Mouse (Mus musculus) lung, embryonic 14.5 days (tissue): ENCODE data around the gene Ryr2. TPM values are rescaled to one million over a fixed set of nuclear protein-coding genes. Genes with fewer than 3 reads are reported as not detected.

ENCODE experiments used
- ATAC-seq: fragments of 200-750 bp; cut with Nextera tagmentation; 2 replicates; pipeline ENCODE4 v1.8.0; 2017; ENCODE audit warnings: mild to moderate bottlenecking, moderate TSS enrichment, moderate library complexity; ENCODE audit not compliant: insufficient read depth
- DNase-seq: peaks from one replicate; pipeline ENCODE4 v3.0.0-alpha.2; 2015
- H3K27ac ChIP-seq: fragments of 300-500 bp; sonication (generic); 2 replicates; pipeline ENCODE4 v1.5.1; 2014; ENCODE audit warnings: low read depth, mild to moderate bottlenecking, moderate library complexity
- H3K27me3 ChIP-seq: fragments of 300-500 bp; sonication (generic); 2 replicates; pipeline ENCODE4 v1.6.1; 2014; ENCODE audit warnings: low read length, control low read depth; ENCODE audit not compliant: insufficient read depth
- H3K36me3 ChIP-seq: fragments of 300-500 bp; sonication (generic); 2 replicates; pipeline ENCODE4 v1.6.1; 2014; ENCODE audit warnings: control low read depth; ENCODE audit not compliant: insufficient read depth
- H3K4me1 ChIP-seq: fragments of 300-500 bp; sonication (generic); 2 replicates; pipeline ENCODE4 v1.6.1; 2014; ENCODE audit warnings: antibody characterized with exemption, control low read depth; ENCODE audit not compliant: insufficient read depth
- H3K4me2 ChIP-seq: fragments of 300-500 bp; sonication (generic); 2 replicates; pipeline ENCODE4 v1.6.1; 2014; ENCODE audit warnings: mild to moderate bottlenecking
- H3K4me3 ChIP-seq: fragments of 300-500 bp; sonication (generic); 2 replicates; pipeline ENCODE4 v1.5.1; 2014; ENCODE audit warnings: low read depth, low read length
- H3K9ac ChIP-seq: fragments of 300-500 bp; sonication (generic); 2 replicates; pipeline ENCODE4 v1.6.1; 2014
- H3K9me3 ChIP-seq: fragments of 300-500 bp; sonication (generic); 2 replicates; pipeline ENCODE4 v1.6.1; 2016; ENCODE audit warnings: low read depth, low read length, control low read depth
- CTCF ChIP-seq: IDR thresholded peaks from 2 replicates; pipeline ENCODE4 v1.5.1; 2016; ENCODE audit warnings: antibody characterized with exemption, low read depth
- WGBS: fragments of 180-500 bp; shearing (Covaris S2); extraction: QIAGEN DNeasy Blood & Tissue Kit; methylation state at CpG from one replicate; pipeline ENCODE4 v1.1.7; 2014; 5-methylcytosine and 5-hydroxymethylcytosine counted together
- polyA plus RNA-seq: library from polyadenylated mRNA; unstranded; fragments of >200 nt; fragmentation: Nextera tagmentation; extraction: Ambion mirVana; gene quantifications from 2 replicates; pipeline ENCODE4 v1.2.1, GENCODE M21; 2014

Gene Ryr2
- polyA plus RNA-seq, 1 experiment from 2014 or later, result 2.3 TPM

GRCm38 (mm10) chr13:12074897-12075296, 31.8 kb downstream of the Ryr2 start:
- no peaks in the 10 kb centered on the region for H3K36me3 ChIP-seq
- H3K27me3 ChIP-seq, result no peaks in the 10 kb centered on the region
- no peak for DNase-seq
- WGBS, result 82% methylated on average over 6 of the region's 6 CpGs
- H3K4me1 ChIP-seq, result no peaks in the 10 kb centered on the region
- no peak overlapping the region for H3K27ac ChIP-seq
- no peak overlapping the region for H3K4me3 ChIP-seq
- H3K9me3 ChIP-seq, result no peaks in the 10 kb centered on the region
- H3K9ac ChIP-seq, result no peak overlapping the region
- TF ChIP-seq CTCF, result no peak
- H3K4me2 ChIP-seq, result no peak overlapping the region
- ATAC-seq, result no peak

- no peak overlapping the region for H3K4me2 ChIP-seq
- no peaks in the 10 kb centered on the region for H3K27me3 ChIP-seq
- no peak for ATAC-seq
- 55% methylated on average over 7 of the region's 7 CpGs for WGBS
- no peak overlapping the region for H3K9ac ChIP-seq
- no peak overlapping the region for H3K4me3 ChIP-seq
- no peak for TF ChIP-seq CTCF
- DNase-seq, result no peak
- no peaks in the 10 kb centered on the region for H3K4me1 ChIP-seq
- no peak overlapping the region for H3K27ac ChIP-seq
- H3K9me3 ChIP-seq, result no peaks in the 10 kb centered on the region
- no peaks in the 10 kb centered on the region for H3K36me3 ChIP-seq
Measured at GRCm38 (mm10) chr13:12072571-12072970, 34.2 kb downstream of the Ryr2 start.

GRCm38 (mm10) chr13:12072112-12072511, 34.6 kb downstream of the Ryr2 start:
- Histone ChIP-seq H3K36me3 (no peaks in the 10 kb centered on the region), H3K4me2 (no peak overlapping the region), H3K9me3 (no peaks in the 10 kb centered on the region), H3K4me3 (no peak overlapping the region), H3K4me1 (no peaks in the 10 kb centered on the region), H3K27ac (no peak overlapping the region), H3K27me3 (no peaks in the 10 kb centered on the region), H3K9ac (no peak overlapping the region)
- DNase-seq, result peak; percentile 6
- ATAC-seq, result no peak
- 37% methylated on average over 3 of the region's 3 CpGs for WGBS
- TF ChIP-seq CTCF, result no peak

GRCm38 (mm10) chr13:12070157-12071129, 36.3 kb downstream of the Ryr2 start:
- Histone ChIP-seq H3K4me3 (no peak overlapping the region), H3K9ac (no peak overlapping the region), H3K4me1 (no peaks in the 10 kb centered on the region), H3K9me3 (no peaks in the 10 kb centered on the region), H3K4me2 (no peak overlapping the region), H3K27me3 (no peaks in the 10 kb centered on the region), H3K27ac (no peak overlapping the region), H3K36me3 (no peaks in the 10 kb centered on the region)
- ATAC-seq (no peak), DNase-seq (no peak)
- TF ChIP-seq CTCF, result no peak
- WGBS, result 71% methylated on average over 14 of the region's 14 CpGs

GRCm38 (mm10) chr13:12064576-12064975, 42.2 kb downstream of the Ryr2 start:
- Histone ChIP-seq H3K4me1 (no peaks in the 10 kb centered on the region), H3K4me2 (no peak overlapping the region), H3K9me3 (no peaks in the 10 kb centered on the region), H3K27ac (no peak overlapping the region), H3K36me3 (no peaks in the 10 kb centered on the region), H3K27me3 (no peaks in the 10 kb centered on the region), H3K4me3 (no peak overlapping the region), H3K9ac (no peak overlapping the region)
- no peak for TF ChIP-seq CTCF
- WGBS, result 82% methylated on average over 4 of the region's 4 CpGs
- DNase-seq (no peak), ATAC-seq (no peak)

GRCm38 (mm10) chr13:12063561-12063960, 43.2 kb downstream of the Ryr2 start:
- no peak overlapping the region for H3K4me3 ChIP-seq
- H3K36me3 ChIP-seq, result no peaks in the 10 kb centered on the region
- no peaks in the 10 kb centered on the region for H3K4me1 ChIP-seq
- WGBS, result 66% methylated on average over 4 of the region's 4 CpGs
- DNase-seq (no peak), ATAC-seq (no peak)
- no peak for TF ChIP-seq CTCF
- no peak overlapping the region for H3K9ac ChIP-seq
- H3K4me2 ChIP-seq, result no peak overlapping the region
- H3K27ac ChIP-seq, result no peak overlapping the region
- H3K9me3 ChIP-seq, result no peaks in the 10 kb centered on the region
- H3K27me3 ChIP-seq, result no peaks in the 10 kb centered on the region

GRCm38 (mm10) chr13:12057357-12057771, 49.4 kb downstream of the Ryr2 start:
- 29% methylated on average over 8 of the region's 8 CpGs for WGBS
- H3K4me1 ChIP-seq, result no peaks in the 10 kb centered on the region
- ATAC-seq, result peak; percentile 87

More at GRCm38 (mm10) chr13:12057357-12057771, 49.4 kb downstream of the Ryr2 start:
- DNase-seq, result peak; percentile 43
- no peak overlapping the region for H3K27ac ChIP-seq
- H3K9me3 ChIP-seq, result no peaks in the 10 kb centered on the region
- no peaks in the 10 kb centered on the region for H3K36me3 ChIP-seq
- H3K4me2 ChIP-seq, result no peak overlapping the region
- no peak overlapping the region for H3K9ac ChIP-seq
- no peaks in the 10 kb centered on the region for H3K27me3 ChIP-seq
- TF ChIP-seq CTCF, result peak; percentile 49
- no peak overlapping the region for H3K4me3 ChIP-seq
